Mouse (Mus musculus) inflammation-experienced regulatory T-cells, adult 16 weeks (primary cell): ENCODE data around the gene Zfp316. TPM values are rescaled to one million over a fixed set of nuclear protein-coding genes. Genes with fewer than 3 reads are reported as not detected.

Experiments used
- polyA plus RNA-seq: library from polyadenylated mRNA; unstranded; fragments of 100-300 nt; shearing (Covaris generic); gene quantifications from one replicate; pipeline ENCODE4 v1.2.1, GENCODE M21; 2017

Gene Zfp316
- polyA plus RNA-seq, result 0.13 TPM

DNA sequence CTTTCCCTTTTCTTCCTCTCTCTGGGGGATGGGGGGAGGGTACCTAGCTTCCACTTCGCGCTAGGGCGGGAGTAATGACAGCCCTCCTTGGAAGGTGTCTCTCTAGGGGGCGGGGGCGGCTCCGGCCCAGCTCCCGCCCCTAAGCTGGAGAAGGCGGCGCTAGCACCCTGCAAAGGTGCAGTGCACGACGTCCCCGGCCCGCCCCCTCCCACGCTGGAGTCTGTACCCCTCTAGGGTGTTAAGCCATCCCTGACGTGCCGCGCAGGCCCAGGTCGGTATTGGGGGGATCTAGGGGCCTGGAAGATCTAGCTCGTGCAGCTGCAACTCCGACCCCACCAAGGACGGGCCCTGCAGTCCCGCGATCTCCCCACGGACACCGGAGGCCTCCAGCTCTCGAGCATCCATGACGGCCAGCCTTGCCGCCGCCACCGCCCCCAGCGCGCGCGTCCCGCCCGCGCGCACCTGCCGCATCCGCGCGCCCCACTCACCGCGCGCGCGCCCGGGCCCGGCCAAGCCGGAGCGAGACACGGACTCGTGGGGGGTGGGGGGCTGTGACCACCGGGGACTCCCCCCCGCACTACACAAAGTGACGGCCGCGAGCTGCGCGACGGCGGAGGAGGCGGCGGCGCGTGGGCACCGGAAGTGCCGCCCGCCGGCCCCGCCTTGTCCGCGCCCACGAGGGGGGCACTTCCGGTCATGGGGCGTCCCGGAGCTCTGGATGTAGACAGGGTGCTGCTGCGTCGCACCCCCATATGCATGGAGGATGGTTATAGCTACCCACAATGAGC lies at the start of gene Zfp316:
Zfp316 (minus strand) TSS at position 660 of the 788 bp plus-strand sequence.

DNA sequence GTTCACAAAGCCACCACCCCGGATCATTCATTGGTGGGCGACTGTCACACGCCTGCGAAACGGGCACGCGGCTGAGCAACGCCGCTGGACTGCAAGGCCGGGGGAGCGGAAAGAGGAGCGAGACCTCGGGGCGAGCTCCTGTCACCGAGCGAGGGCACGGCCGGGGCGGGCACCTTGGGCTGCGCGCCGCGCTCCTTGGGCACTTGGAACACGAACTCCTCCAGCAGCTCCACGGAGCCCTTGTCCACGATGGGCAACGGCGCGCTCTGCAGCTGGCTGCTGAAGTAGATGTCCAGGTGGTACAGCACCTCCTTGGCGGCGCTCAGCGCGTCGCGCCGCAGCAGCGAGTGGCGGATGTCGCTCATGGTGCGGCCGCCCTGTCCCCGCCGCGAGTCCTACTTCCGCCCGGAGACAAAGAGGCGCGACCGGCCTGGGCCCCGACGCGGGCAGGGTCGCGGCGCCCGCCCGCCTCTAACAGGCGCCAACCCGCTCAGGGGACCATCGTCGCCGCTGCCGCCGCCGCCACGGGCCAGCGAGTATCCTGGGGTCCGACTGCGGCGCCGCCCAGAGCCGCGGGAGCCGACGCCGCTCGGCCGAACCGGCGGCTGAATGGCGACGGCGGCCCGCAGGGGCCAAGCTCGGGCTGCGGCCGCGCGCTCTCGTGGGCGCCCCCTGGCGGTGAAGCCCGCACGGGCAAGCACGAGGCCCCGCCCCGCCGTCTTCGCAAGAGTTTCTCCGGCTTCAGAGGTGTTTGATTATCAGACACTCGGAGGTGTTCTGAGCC lies 45.1 kb upstream of the Zfp316 start, which contains the start of gene E130309D02Rik:
E130309D02Rik (minus strand) TSS at position 631 of the 784 bp plus-strand sequence.

DNA sequence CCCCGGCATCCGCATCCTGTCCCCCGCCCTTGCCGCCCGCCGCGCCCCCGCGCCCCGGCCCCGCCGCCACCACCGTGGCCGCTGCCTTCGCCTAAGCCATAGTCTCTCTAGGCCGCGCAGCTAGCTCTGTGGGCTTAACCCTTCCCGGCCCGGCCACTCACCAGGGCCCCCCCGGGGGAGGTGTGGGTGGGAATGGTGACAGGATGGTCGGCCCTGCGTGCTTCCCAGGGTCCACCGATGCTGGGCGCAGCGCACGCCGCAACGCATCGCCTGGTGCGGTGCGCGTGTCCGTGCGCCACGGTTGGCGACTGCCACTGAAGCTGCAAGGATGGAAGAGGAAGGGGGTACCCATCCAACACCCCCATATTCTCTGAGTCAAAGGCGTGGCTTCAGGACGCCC lies 23.6 kb upstream of the Zfp316 start, which contains the start of gene Zfp853:
Zfp853 (minus strand) TSS at position 220 of the 400 bp plus-strand sequence.

DNA sequence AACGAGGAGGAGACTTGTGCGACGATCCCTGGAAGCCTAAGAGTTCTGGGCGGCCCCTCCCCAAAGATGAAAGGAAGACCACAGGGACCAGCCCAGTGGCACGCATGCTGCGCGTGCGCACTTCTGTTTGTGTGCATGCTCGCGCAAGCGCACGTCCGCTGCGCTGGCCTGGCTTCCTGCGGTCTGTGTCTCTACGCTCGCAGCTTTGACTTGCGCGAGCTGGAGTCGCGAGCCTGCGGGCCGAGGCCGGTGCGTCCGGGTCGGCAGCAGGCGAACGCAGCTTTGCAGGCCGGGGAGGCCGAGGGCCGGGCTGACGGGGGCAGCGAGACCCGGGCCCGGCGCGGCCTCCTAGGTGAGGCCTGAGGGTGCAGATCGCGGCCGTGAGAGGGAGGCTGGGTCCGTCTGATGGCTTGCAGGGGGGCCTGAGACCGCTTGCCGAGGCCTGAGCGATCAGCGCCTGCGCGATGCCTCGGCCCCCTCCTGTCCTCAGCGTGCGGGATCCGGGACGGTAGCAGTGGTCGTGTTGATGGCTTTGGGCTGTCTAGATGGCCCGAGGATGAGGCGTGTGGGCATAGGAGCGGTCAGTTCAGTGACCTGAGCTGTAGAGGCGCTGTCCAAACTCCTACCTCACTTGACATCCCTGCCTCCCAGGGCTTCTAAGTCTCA lies 34.7 kb downstream of the Zfp316 start, which contains the start of gene Zfp12:
Zfp12 (plus strand) TSS at position 136 of the 666 bp plus-strand sequence.

DNA sequence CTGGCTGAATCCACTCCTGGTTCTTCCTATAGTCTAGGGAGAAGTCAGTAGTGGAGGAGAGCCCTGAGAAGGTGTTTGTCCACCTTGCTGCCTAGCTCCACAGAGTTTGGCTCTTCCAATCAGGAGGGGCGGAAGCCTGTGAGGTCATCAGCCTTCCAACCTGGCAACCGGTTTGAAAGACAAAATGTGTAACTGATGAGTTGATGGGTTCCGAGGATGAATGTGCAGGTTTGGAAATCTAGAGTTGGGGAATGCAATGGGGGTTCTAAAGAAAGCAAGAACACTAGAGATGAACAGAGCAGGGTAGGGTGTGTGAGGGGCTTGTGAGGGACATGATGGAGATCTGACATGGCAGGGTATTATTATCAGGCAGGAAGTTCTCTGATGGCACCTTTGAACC lies 43.0 kb downstream of the Zfp316 start, which contains the start of gene Spdye4a:
Spdye4a (minus strand) TSS at position 101 of the 400 bp plus-strand sequence.

Other genes with a start within 250 kb of the Zfp316 start
- gene Rnf216, start 157.0 kb downstream of the Zfp316 start, polyA plus RNA-seq, result 67.7 TPM
- 0.10 TPM for gene Olfr718-ps1, start 122.4 kb downstream of the Zfp316 start, polyA plus RNA-seq
- gene Rbak, start 89.2 kb downstream of the Zfp316 start, polyA plus RNA-seq, result 16.3 TPM
- not detected for gene Spdye4b, start 89.0 kb downstream of the Zfp316 start, polyA plus RNA-seq
- not detected for gene Spdye4a, start 43.1 kb downstream of the Zfp316 start, polyA plus RNA-seq
- 13.1 TPM for gene Zfp12, start 34.9 kb downstream of the Zfp316 start, polyA plus RNA-seq
- not detected for gene Zfp853, start 23.6 kb upstream of the Zfp316 start, polyA plus RNA-seq
- 7.4 TPM for gene E130309D02Rik, start 45.3 kb upstream of the Zfp316 start, polyA plus RNA-seq
- gene Zdhhc4, start 59.2 kb upstream of the Zfp316 start, polyA plus RNA-seq, result 108 TPM
- gene Grid2ip, start 87.3 kb upstream of the Zfp316 start, polyA plus RNA-seq, result not detected
- gene Kdelr2, start 133.8 kb upstream of the Zfp316 start, polyA plus RNA-seq, result 35.8 TPM
- 19.8 TPM for gene Daglb, start 194.6 kb upstream of the Zfp316 start, polyA plus RNA-seq